Mouse (Mus musculus) cerebellum, adult 18-20 months (tissue): ENCODE data around the gene Tlr2.
"Not testable (repeated sequence)": the region's sequence is repeated elsewhere in the genome, so short reads cannot be mapped to it uniquely, and the experiment has no call there.

Experiments used
- DNase-seq, 2 experiments: peaks; one replicate each; pipeline ENCODE4 v3.0.0; 2021

The Tlr2 gene

GRCm38 (mm10) chr3:83841095-83841850 is at the start of gene Tlr2:
TSS of gene Tlr2 (minus strand) at chr3:83841767.
- DNase-seq: no peak

- DNase-seq: no peak
Observed at GRCm38 (mm10) chr3:83885163-83885562, 43.6 kb upstream of the Tlr2 start.

GRCm38 (mm10) chr3:83879261-83880050 is 37.9 kb upstream of the Tlr2 start:
- not testable (repeated sequence) for DNase-seq

GRCm38 (mm10) chr3:83878801-83879200 is 37.2 kb upstream of the Tlr2 start:
- DNase-seq: no peak

- DNase-seq: no peak
Observed at GRCm38 (mm10) chr3:83876299-83876698, 34.7 kb upstream of the Tlr2 start.

- not testable (repeated sequence) for DNase-seq
Observed at GRCm38 (mm10) chr3:83875078-83875477, 33.5 kb upstream of the Tlr2 start.

- DNase-seq: not testable (repeated sequence)
Observed at GRCm38 (mm10) chr3:83872853-83873252, 31.3 kb upstream of the Tlr2 start.

GRCm38 (mm10) chr3:83871962-83872361 is 30.4 kb upstream of the Tlr2 start:
- DNase-seq: not testable (repeated sequence)

GRCm38 (mm10) chr3:83871559-83871958 is 30.0 kb upstream of the Tlr2 start:
- DNase-seq: not testable (repeated sequence)

GRCm38 (mm10) chr3:83869776-83870175 is 28.2 kb upstream of the Tlr2 start:
- DNase-seq: no peak

GRCm38 (mm10) chr3:83867026-83867425 is 25.5 kb upstream of the Tlr2 start:
- DNase-seq: not testable (repeated sequence)

GRCm38 (mm10) chr3:83865216-83865615 is 23.6 kb upstream of the Tlr2 start:
- DNase-seq: no peak

GRCm38 (mm10) chr3:83864064-83864548 is 22.5 kb upstream of the Tlr2 start:
- no peak for DNase-seq

GRCm38 (mm10) chr3:83862956-83863355 is 21.4 kb upstream of the Tlr2 start:
- DNase-seq: no peak

- DNase-seq: no peak
Observed at GRCm38 (mm10) chr3:83859595-83859994, 18.0 kb upstream of the Tlr2 start.

- no peak for DNase-seq
Observed at GRCm38 (mm10) chr3:83859071-83859470, 17.5 kb upstream of the Tlr2 start.

GRCm38 (mm10) chr3:83857621-83858020 is 16.1 kb upstream of the Tlr2 start:
- DNase-seq: no peak

- no peak for DNase-seq
Observed at GRCm38 (mm10) chr3:83855643-83856042, 14.1 kb upstream of the Tlr2 start.

- no peak for DNase-seq
Observed at GRCm38 (mm10) chr3:83849341-83849740, 7.8 kb upstream of the Tlr2 start.

- DNase-seq: no peak
Observed at GRCm38 (mm10) chr3:83844766-83845520, 3.4 kb upstream of the Tlr2 start.

- DNase-seq: no peak
Observed at GRCm38 (mm10) chr3:83839477-83839876, 2.1 kb downstream of the Tlr2 start.

- no peak for DNase-seq
Observed at GRCm38 (mm10) chr3:83836685-83837084, 4.9 kb downstream of the Tlr2 start.

- no peak for DNase-seq
Observed at GRCm38 (mm10) chr3:83828145-83828611, 13.4 kb downstream of the Tlr2 start.
